Mouse (Mus musculus): ENCODE data around the gene Kirrel2. TPM values are rescaled to one million over a fixed set of nuclear protein-coding genes. Genes with fewer than 3 reads are reported as not detected.

Gene Kirrel2
- not detected for total RNA-seq (2023)

DNA sequence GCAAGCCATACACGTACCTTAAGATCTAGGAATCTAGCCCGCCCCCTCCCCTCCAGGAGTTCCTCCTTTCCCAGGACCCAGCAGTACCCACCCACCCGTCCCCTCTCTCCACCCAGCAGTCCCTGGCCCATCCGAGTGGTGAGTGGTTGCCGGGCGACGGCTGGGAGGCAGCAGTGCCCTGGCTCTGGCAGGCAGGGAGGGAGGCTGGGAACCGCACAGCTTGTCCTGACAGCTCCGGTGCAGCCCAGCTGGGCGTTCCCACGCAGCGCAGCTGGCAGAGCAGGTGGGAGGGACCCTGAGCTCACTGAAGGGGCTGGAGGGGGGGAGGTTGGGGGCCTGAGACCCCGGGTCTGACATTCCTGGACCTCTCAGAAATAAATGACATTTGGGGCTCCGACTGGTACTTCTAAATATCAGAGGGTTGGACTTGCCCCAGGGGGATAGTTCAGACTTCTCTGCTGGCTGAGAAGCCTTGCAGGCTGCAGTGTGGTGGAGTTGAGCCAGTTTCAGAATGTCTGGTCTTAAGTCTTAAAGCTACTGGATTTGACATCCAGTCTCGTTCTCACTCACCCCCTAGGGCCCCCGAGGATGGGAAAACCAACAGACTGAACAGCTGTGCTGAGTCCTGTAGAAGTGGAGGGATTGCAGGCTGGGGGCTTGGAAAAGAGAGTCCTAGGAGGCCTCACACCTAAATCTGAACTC is at the start of gene Kirrel2, which contains the start of gene Nphs1:
Kirrel2 (minus strand) TSS at position 62 of the 702 bp plus-strand sequence.
Nphs1 (plus strand) TSS at position 687 of the 702 bp plus-strand sequence.

DNA sequence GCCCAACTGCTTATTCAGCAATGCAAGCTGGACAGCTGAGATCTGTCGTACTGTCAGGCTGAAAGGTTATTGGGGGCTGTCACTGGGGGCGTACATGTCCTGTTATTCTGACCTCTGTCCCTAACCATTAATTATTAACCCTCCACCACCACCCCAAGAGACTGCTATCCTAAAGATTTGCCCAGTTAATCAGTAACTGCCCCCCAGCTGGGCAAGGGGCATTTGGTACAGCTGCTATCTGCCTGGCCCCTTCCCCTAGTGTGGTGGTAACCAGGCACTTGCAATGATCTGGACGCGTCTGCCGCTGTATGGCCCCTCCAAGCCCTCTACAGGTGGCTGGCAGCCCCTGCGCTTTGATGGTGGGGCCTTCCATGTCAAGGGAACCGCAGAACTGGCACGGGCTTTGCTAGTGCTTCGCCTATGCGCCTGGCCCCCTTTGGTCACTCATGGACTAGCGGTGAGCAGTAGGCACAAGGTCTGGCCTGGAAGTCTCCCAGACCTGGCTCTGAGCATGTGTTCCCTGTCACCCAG is 36.0 kb upstream of the Kirrel2 start, which contains the start of gene Prodh2:
Prodh2 (plus strand) TSS at position 222 of the 531 bp plus-strand sequence.

DNA sequence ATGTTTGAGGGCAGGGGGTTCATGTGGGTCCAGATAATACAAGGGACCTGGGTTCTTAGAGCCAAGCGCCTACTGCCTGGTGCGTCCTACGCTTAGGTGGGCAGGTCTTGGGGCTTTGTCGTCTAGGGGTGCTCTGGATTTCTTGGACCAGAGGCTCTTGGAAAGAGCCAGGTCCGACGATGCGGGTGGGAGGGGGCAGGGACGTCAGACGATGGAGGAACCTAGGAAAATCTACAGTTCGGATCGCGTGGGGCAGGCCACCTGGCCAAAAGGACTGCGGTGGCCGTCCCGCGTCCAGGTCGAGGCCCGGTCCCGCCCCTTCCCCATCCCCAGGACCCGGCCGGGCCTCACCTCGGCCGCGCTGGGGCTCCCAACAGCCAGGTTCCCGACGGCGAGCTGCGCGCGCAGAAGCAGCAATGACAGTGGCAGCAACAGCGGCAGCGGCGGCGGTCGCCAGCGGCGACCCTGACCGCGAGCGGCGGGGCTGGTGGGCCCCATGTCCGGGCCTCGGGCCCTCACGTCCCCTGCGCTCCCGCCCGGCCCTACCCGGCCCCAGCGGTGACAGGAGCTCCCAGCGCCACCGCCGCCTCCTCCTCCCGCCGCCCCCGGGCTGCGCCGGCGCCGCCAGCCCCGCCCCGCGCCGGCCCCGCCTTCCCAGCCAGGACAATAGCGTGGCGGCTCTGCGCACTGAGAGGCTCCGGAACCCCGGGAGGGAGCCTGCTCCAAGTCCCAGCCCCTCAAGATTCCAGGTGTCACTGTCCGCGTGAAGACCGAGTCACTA is 12.3 kb downstream of the Kirrel2 start, which contains the start of gene Aplp1:
Aplp1 (minus strand) TSS at position 565 of the 781 bp plus-strand sequence.

DNA sequence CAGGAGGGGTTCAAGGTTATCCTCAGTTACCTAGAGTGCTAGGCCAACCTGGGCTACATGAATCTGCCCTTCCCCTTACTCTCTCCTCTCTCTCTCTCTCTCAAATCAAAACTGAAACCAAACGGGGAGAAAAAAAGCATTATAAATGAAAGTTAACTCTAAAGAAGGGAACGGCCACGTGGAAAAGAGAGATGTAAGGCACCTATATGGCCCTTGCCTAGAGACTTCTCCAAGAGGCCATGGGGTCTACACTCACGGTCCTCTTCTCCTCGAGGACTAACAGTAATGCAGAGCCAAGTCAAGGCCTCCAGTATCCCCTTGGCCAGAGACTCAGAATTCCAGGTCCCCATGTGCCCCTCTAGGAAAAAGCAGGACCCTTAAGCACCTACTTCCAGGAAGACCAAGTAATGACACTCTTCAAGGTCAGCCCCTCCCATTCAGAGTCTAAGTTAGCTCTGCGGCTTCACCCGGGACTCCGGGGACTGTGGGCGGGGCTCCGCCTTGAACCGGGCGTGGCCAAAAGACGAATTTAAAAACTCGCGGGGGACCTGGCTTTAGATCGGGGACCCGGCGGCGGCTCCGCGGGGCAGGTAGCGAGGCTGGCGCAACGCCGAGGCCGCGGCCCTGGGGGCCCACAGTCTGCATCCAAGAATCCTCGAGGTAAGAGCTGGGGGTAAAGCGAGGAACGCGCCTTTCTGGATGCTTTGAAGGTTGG is 36.2 kb downstream of the Kirrel2 start, which contains the start of gene Nfkbid:
Nfkbid (plus strand) TSS at position 558 of the 715 bp plus-strand sequence.

DNA sequence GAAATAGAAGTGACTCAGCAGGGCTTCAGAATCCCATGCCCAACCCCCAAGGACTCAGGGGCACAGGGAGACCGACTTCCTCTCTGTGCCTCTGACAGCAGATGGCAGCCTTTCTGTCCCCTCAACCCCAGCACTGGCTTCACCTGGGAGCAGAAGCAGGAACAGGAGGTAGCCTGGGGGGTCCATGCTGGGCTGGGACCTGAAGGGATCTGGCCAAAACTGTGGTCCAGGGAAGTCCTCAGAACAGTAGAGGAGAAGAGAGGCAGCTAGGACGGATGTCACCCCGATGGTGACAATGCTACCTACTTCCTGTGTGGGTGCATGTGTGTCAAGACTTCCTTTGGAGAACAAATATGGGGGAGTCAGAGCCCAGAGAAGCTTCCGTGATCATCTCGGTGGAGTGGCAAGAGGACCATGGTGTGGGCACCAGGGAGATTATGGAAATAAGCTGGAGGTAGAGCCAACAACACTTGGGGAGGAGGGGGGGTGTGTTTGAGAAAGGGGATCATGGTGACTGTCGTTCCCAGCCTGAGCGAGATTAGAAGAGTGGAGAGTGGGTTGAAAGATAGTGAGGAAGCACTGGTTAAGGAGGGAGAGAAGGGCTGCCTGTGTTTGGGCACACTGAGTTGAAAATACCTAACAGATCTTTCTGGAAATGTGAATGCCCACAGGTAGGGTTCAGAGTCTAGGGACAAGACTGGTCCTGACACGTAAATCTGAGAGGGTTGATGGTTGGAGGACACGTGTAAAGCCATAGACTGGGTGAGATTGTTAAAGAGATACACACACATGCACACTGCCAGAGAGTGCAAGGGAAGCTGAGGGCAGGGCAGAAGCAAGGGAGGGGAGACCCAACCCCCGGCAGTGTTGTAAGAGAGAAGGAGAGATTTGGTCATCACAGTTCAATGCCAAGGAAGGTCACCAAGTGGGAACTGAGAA is 37.7 kb downstream of the Kirrel2 start, which contains the start of gene Hcst:
Hcst (minus strand) TSS at position 294 of the 939 bp plus-strand sequence.

DNA sequence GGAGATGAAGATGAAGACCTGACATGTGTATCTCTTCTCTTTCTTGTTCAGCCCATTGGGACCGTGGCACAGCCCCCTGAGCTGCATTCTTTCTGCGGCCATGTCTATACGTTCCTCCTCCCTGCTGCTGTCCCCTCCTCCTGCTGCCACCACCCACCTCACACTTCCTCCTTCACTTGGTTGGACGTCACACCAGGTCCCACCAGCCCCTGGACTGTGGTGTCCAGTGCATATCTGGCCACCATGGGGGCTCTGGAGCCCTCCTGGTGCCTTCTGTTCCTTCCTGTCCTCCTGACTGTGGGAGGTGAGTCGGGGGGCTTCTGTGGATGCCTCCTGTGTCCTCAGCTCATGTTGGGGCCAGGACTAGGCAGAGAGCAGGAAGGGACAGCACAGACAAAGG is 43.9 kb downstream of the Kirrel2 start, which contains the start of gene Tyrobp:
Tyrobp (plus strand) TSS at position 165 of the 400 bp plus-strand sequence.

Other genes starting within 250 kb of the Kirrel2 start
- gene Polr2i, start 225.7 kb downstream of the Kirrel2 start, total RNA-seq (2023) = 10 to 100 TPM; 30.4 to 34.5 TPM
- 10 to 100 TPM; 38.7 to 46.2 TPM for gene Tbcb, start 225.4 kb downstream of the Kirrel2 start, total RNA-seq (2023)
- not detected for gene Ovol3, start 222.0 kb downstream of the Kirrel2 start, total RNA-seq (2023)
- under 1 TPM; 0.27 to 0.37 TPM for gene Thap8, start 177.6 kb downstream of the Kirrel2 start, total RNA-seq (2023)
- gene Wdr62, start 177.3 kb downstream of the Kirrel2 start, total RNA-seq (2023) = 10 to 100 TPM; 16.6 to 21.5 TPM
- gene Clip3, start 166.0 kb downstream of the Kirrel2 start, total RNA-seq (2023) = not detected
- gene Alkbh6, start 149.0 kb downstream of the Kirrel2 start, total RNA-seq (2023) = 10 to 100 TPM; 14.6 to 14.7 TPM
- under 1 TPM in 1 of 2 experiments, not detected in 1; 0.76 TPM for gene Syne4, start 142.9 kb downstream of the Kirrel2 start, total RNA-seq (2023)
- not detected for gene E130208F15Rik, start 135.9 kb downstream of the Kirrel2 start, total RNA-seq (2023)
- gene Sdhaf1, start 133.8 kb downstream of the Kirrel2 start, total RNA-seq (2023) = 1 to 10 TPM; 3.2 to 3.4 TPM
- not detected for gene Lrfn3, start 94.9 kb downstream of the Kirrel2 start, total RNA-seq (2023)
- gene Tyrobp, start 43.9 kb downstream of the Kirrel2 start, total RNA-seq (2023) = 1,000 to 10,000 TPM; 2,122 to 2,210 TPM
- gene Hcst, start 37.8 kb downstream of the Kirrel2 start, total RNA-seq (2023) = 100 to 1,000 TPM; 116 to 123 TPM
- 10 to 100 TPM; 65.6 to 78.9 TPM for gene Nfkbid, start 36.0 kb downstream of the Kirrel2 start, total RNA-seq (2023)
- under 1 TPM in 1 of 2 experiments, not detected in 1; 0.27 TPM for gene Aplp1, start 12.2 kb downstream of the Kirrel2 start, total RNA-seq (2023)
- gene Nphs1, start 625 bp upstream of the Kirrel2 start, total RNA-seq (2023) = not detected
- not detected for gene Prodh2, start 35.9 kb upstream of the Kirrel2 start, total RNA-seq (2023)
- gene Arhgap33, start 77.4 kb upstream of the Kirrel2 start, total RNA-seq (2023) = 10 to 100 TPM; 14.2 to 14.6 TPM
- 1 to 10 TPM; 5.1 to 7.4 TPM for gene Hspb6, start 94.5 kb upstream of the Kirrel2 start, total RNA-seq (2023)
- gene Proser3, start 94.6 kb upstream of the Kirrel2 start, total RNA-seq (2023) = 1 to 10 TPM; 6.0 to 6.3 TPM
- gene Lin37, start 102.1 kb upstream of the Kirrel2 start, total RNA-seq (2023) = 10 to 100 TPM; 30.4 to 32.0 TPM
- 10 to 100 TPM; 40.8 to 45.4 TPM for gene U2af1l4, start 105.6 kb upstream of the Kirrel2 start, total RNA-seq (2023)
- gene Gm49396, start 105.7 kb upstream of the Kirrel2 start, total RNA-seq (2023) = 1 to 10 TPM; 3.2 to 6.2 TPM
- 100 to 1,000 TPM; 120 to 121 TPM for gene Psenen, start 105.9 kb upstream of the Kirrel2 start, total RNA-seq (2023)
- gene Igflr1, start 107.7 kb upstream of the Kirrel2 start, total RNA-seq (2023) = 1 to 10 TPM; 3.7 to 5.5 TPM
- gene Kmt2b, start 131.0 kb upstream of the Kirrel2 start, total RNA-seq (2023) = 10 to 100 TPM; 51.3 to 54.4 TPM
- gene Zbtb32, start 141.2 kb upstream of the Kirrel2 start, total RNA-seq (2023) = under 1 TPM; 0.20 to 0.22 TPM
- gene Upk1a, start 155.2 kb upstream of the Kirrel2 start, total RNA-seq (2023) = not detected
- gene Cox6b1, start 168.5 kb upstream of the Kirrel2 start, total RNA-seq (2023) = 100 to 1,000 TPM; 236 to 250 TPM
- not detected for gene Etv2, start 178.2 kb upstream of the Kirrel2 start, total RNA-seq (2023)
- 10 to 100 TPM; 77.8 to 88.7 TPM for gene Rbm42, start 192.6 kb upstream of the Kirrel2 start, total RNA-seq (2023)
- 10 to 100 TPM; 22.3 to 22.8 TPM for gene Haus5, start 207.3 kb upstream of the Kirrel2 start, total RNA-seq (2023)
- gene Pmis2, start 213.9 kb upstream of the Kirrel2 start, total RNA-seq (2023) = not detected
- not detected for gene 2200002J24Rik, start 241.2 kb upstream of the Kirrel2 start, total RNA-seq (2023)

Data from neutrophil, adult 59 days (primary cell).